Mouse (Mus musculus) hindbrain, embryonic 14.5 days (tissue): ENCODE measurements around the gene Mrps23. TPM values are rescaled to one million over a fixed set of nuclear protein-coding genes. Genes with fewer than 3 reads are reported as not detected.
A peak's percentile ranks its signal among the peaks of the same experiment; 100 is the strongest.

Source experiments
- ATAC-seq: fragments of 200-750 bp; cut with Nextera tagmentation; 2 replicates; pipeline ENCODE4 v1.8.0; 2017; ENCODE audit warnings: moderate number of reproducible peaks, mild to moderate bottlenecking, moderate TSS enrichment, moderate library complexity; ENCODE audit not compliant: low FRiP score
- DNase-seq: peaks from one replicate; pipeline ENCODE4 v3.0.0-alpha.2; 2015; ENCODE audit warnings: low spot score
- H3K27ac ChIP-seq: fragments of 300-500 bp; sonication (generic); 2 replicates; pipeline ENCODE4 v1.5.1; 2014; ENCODE audit warnings: mild to moderate bottlenecking, moderate library complexity
- H3K27me3 ChIP-seq: fragments of 300-500 bp; sonication (generic); 2 replicates; pipeline ENCODE4 v1.6.1; 2014; ENCODE audit warnings: mild to moderate bottlenecking, low read length, mixed read lengths; ENCODE audit not compliant: control insufficient read depth, insufficient read depth
- H3K36me3 ChIP-seq: fragments of 300-500 bp; sonication (generic); replicated peaks from 2 replicates; pipeline ENCODE4 v1.6.1; 2014; ENCODE audit not compliant: control insufficient read depth, insufficient read depth
- H3K4me1 ChIP-seq: fragments of 300-500 bp; sonication (generic); replicated peaks from 2 replicates; pipeline ENCODE4 v1.6.1; 2014; ENCODE audit warnings: antibody characterized with exemption, low read length, mixed read lengths; ENCODE audit not compliant: control insufficient read depth, insufficient read depth
- H3K4me2 ChIP-seq: fragments of 300-500 bp; sonication (generic); replicated peaks from 2 replicates; pipeline ENCODE4 v1.6.1; 2014; ENCODE audit warnings: mild to moderate bottlenecking, moderate library complexity
- H3K4me3 ChIP-seq: fragments of 300-500 bp; sonication (generic); replicated peaks from 2 replicates; pipeline ENCODE4 v1.5.1; 2014; ENCODE audit warnings: mild to moderate bottlenecking, low read length
- H3K9ac ChIP-seq: fragments of 300-500 bp; sonication (generic); 2 replicates; pipeline ENCODE4 v1.6.1; 2014
- H3K9me3 ChIP-seq: fragments of 300-500 bp; sonication (generic); 2 replicates; pipeline ENCODE4 v1.6.1; 2016; ENCODE audit warnings: low read length; ENCODE audit not compliant: control insufficient read depth
- WGBS: fragments of 180-500 bp; shearing (Covaris S2); extraction: QIAGEN DNeasy Blood & Tissue Kit; methylation state at CpG from one replicate; pipeline ENCODE4 v1.1.7; 2014; 5-methylcytosine and 5-hydroxymethylcytosine counted together
- polyA plus RNA-seq: library from polyadenylated mRNA; unstranded; fragments of >200 nt; fragmentation: Nextera tagmentation; extraction: Ambion mirVana; gene quantifications from 2 replicates; pipeline ENCODE4 v1.2.1, GENCODE M21; 2014

Mrps23 gene
- 67.8 and 68.7 TPM in 2 replicates for polyA plus RNA-seq

DNA sequence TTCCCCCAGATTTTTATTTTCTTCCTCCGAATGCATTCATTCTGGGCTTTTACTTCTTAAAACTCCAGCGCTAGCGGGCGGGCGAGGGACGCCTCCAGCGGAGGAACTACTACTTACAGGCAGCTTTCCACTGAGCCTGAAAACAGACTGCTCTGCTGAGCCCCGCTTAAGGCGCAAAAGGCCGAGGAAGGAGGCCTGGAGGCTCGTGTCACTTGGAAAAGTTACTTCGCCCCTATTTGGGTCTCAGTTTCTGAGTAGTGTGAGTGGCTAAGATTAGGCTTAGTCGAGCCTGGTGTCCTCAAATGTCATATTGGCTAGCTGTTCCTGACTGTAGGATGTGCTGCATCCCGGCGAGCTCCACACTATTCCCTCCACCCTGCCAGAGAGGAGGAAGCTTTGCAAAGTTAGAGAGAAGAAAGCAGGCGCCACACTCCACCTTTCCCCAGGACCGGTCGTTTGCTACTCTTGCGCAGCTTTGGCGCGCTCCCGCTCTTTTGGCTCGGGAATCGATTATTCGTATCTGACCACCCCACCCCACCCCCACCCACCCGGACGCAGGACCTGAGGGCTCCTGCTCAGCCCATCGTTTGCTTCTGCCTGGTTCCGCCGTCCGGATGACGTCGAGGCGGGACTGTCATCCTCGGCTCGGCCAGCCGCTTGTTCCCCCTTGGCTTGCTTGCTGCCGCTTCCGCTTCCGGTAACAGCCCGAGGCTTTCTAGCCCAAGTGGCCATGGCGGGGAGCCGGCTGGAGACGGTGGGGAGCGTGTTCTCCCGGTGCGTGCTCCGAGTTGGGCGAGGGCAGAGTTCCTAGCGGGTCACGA, at the start of gene Mrps23:
Gene Mrps23, plus strand, starts transcription at position 677 of the 821 bp plus-strand sequence.
- Histone ChIP-seq H3K9ac (peak within 1 kb of the TSS; percentile 93), H3K27ac (peak within 1 kb of the TSS; percentile 71), H3K4me1 (peaks cover 18% of the 10 kb centered on the region), H3K4me2 (peak within 1 kb of the TSS; percentile 91), H3K4me3 (peak within 1 kb of the TSS; percentile 78), H3K36me3 (peaks cover 20% of the 10 kb centered on the region), H3K27me3 (no peaks in the 10 kb centered on the region), H3K9me3 (no peaks in the 10 kb centered on the region)
- under 1% methylated on average over 51 of the region's 51 CpGs for WGBS
- DNase-seq (peak; percentile 90), ATAC-seq (peak; percentile 93)

DNA sequence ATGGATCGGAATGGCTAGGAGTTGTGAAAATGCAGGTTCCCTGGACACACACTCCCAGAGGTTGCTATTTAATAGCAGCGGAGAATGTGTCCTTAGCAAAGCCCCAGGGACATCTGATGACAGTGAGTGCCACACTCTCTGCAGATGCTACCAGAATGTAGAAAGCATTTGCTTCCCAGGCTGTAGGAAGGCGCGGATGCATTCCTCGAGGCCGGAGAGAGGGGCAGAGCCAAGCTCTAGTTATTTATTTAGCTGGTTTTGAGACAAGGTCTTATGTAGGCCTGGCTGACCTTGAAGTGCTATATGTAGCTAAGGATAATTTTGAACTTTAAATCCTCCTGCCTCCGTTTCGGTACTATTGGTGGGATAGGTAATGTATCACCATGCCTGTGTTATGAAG, 49.7 kb upstream of the Mrps23 start:
- Histone ChIP-seq H3K4me3 (no peak overlapping the region), H3K27ac (peak overlapping the region; percentile 12), H3K4me2 (no peak overlapping the region), H3K27me3 (no peaks in the 10 kb centered on the region), H3K9me3 (no peaks in the 10 kb centered on the region), H3K4me1 (peaks cover 43% of the 10 kb centered on the region), H3K9ac (no peak overlapping the region), H3K36me3 (no peaks in the 10 kb centered on the region)
- DNase-seq = no peak
- WGBS = 56% methylated on average over 8 of the region's 8 CpGs
- ATAC-seq = no peak

DNA sequence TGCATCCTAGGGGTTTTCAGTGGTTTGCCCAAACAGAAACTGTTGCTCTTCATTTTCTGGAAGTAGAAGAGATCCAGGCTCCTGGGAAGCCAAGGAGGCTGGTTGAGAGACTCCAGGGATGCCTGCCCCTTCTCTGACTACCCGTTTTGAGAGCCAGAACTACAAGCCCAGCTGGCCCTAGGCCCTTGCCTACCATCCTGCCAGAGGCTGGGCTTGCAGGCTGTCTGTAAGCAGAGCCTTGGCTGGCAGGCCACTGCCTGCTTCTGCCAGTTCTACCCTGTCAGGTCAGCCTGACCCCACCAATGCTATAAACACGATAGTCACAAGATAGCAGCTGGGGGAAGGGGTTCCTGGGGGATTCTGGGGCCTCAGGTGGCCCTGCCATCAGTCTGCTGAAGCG, 48.7 kb upstream of the Mrps23 start:
- no peak overlapping the region for H3K9ac ChIP-seq
- H3K4me3 ChIP-seq = no peak overlapping the region
- H3K27me3 ChIP-seq = no peaks in the 10 kb centered on the region
- H3K27ac ChIP-seq = peak overlapping the region; percentile 48; the same call in 1 of the 2 replicates
- H3K4me2 ChIP-seq = no peak overlapping the region
- ATAC-seq = no peak
- H3K9me3 ChIP-seq = no peaks in the 10 kb centered on the region
- DNase-seq = no peak
- peaks cover 49% of the 10 kb centered on the region for H3K4me1 ChIP-seq
- H3K36me3 ChIP-seq = no peaks in the 10 kb centered on the region
- 47% methylated on average over 3 of the region's 3 CpGs for WGBS

GRCm38 (mm10) chr11:88155998-88156397, 48.2 kb upstream of the Mrps23 start:
- no peak for DNase-seq
- Histone ChIP-seq H3K36me3 (no peaks in the 10 kb centered on the region), H3K27me3 (no peaks in the 10 kb centered on the region), H3K4me2 (no peak overlapping the region), H3K9me3 (no peaks in the 10 kb centered on the region), H3K4me3 (no peak overlapping the region), H3K9ac (0 out of 2 replicates have a peak overlapping the region, but pooled peaks have one; percentile 1), H3K27ac (peak overlapping the region; percentile 48; the same call in 1 of the 2 replicates), H3K4me1 (peaks cover 55% of the 10 kb centered on the region)
- WGBS = 64% methylated on average over 8 of the region's 8 CpGs
- ATAC-seq = no peak

GRCm38 (mm10) chr11:88156403-88156802, 47.8 kb upstream of the Mrps23 start:
- H3K9me3 ChIP-seq = no peaks in the 10 kb centered on the region
- WGBS = 48% methylated on average over 2 of the region's 2 CpGs
- H3K27ac ChIP-seq = peak overlapping the region; percentile 26; the same call in 1 of the 2 replicates
- no peak for DNase-seq
- H3K27me3 ChIP-seq = no peaks in the 10 kb centered on the region
- H3K4me1 ChIP-seq = peaks cover 54% of the 10 kb centered on the region
- no peaks in the 10 kb centered on the region for H3K36me3 ChIP-seq
- no peak overlapping the region for H3K4me2 ChIP-seq
- ATAC-seq = no peak
- no peak overlapping the region for H3K4me3 ChIP-seq
- 0 out of 2 replicates have a peak overlapping the region, but pooled peaks have one; percentile 1 for H3K9ac ChIP-seq

- WGBS = 73% methylated on average over 5 of the region's 5 CpGs
- Histone ChIP-seq H3K4me1 (peaks cover 48% of the 10 kb centered on the region), H3K36me3 (no peaks in the 10 kb centered on the region), H3K9ac (no peak overlapping the region), H3K9me3 (no peaks in the 10 kb centered on the region), H3K27ac (peak overlapping the region; percentile 26; the same call in 1 of the 2 replicates), H3K4me2 (no peak overlapping the region), H3K27me3 (no peaks in the 10 kb centered on the region), H3K4me3 (no peak overlapping the region)
- no peak for DNase-seq
- no peak for ATAC-seq
Observed at GRCm38 (mm10) chr11:88158842-88159246, 45.3 kb upstream of the Mrps23 start.

DNA sequence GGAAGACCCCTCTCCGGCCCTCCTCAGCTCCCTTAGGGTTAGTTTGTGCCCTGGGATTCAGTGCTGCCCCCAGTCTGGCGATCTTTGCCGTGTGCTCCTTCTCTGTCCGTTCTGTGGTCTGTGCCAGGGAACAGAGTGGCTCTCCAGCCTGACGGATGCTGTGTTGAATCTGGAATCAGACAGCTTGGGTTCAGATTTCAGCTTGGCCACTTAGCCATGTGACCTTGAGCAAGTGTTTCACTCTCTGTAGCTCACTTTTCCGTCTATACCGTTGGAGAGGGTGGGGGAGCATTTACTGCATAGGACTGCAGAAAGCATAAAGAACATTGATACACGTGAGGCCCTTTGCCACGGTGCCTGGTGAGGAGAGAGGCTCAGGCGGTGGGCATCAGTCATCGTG, 44.8 kb upstream of the Mrps23 start:
- no peak for DNase-seq
- no peaks in the 10 kb centered on the region for H3K9me3 ChIP-seq
- H3K4me1 ChIP-seq = peaks cover 43% of the 10 kb centered on the region
- H3K4me2 ChIP-seq = no peak overlapping the region
- no peaks in the 10 kb centered on the region for H3K27me3 ChIP-seq
- 0 out of 2 replicates have a peak overlapping the region, but pooled peaks have one; percentile 26 for H3K27ac ChIP-seq
- WGBS = 69% methylated on average over 11 of the region's 11 CpGs
- no peak for ATAC-seq
- H3K36me3 ChIP-seq = no peaks in the 10 kb centered on the region
- no peak overlapping the region for H3K9ac ChIP-seq
- H3K4me3 ChIP-seq = no peak overlapping the region

GRCm38 (mm10) chr11:88160316-88160715, 43.9 kb upstream of the Mrps23 start:
- Histone ChIP-seq H3K4me1 (peaks cover 46% of the 10 kb centered on the region), H3K4me3 (no peak overlapping the region), H3K4me2 (peak overlapping the region; percentile 69), H3K27ac (peak overlapping the region; percentile 90), H3K27me3 (no peaks in the 10 kb centered on the region), H3K36me3 (no peaks in the 10 kb centered on the region), H3K9me3 (no peaks in the 10 kb centered on the region), H3K9ac (peak overlapping the region; percentile 65; the same call in 1 of the 2 replicates)
- DNase-seq (no peak), ATAC-seq (no peak)
- 42% methylated on average over 5 of the region's 5 CpGs for WGBS

DNA sequence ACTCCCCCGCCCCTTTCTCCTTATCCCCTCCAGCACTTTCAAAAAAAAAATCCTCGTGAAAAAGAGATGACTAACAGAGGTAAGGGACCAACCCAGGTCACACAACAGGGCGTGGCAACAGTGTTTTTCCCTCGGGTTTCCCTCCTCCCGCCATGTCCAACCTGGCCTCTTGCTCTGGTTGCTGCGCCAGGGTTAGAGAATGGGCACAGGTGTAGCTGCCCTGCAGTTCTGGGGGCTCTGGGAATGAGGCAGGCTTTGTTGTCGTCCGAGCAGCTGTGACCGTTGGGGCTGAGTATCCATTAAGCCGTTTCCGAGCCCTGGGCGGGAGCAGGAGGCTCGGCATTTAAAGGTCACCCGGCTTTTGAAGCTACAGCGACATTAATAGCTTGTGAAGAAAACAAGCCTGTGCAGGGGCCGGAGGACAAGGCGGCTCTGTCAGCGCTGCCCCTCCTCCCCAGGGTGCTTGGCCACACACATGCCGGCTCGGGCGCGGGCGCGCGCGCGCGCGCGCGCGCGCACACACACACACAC, 43.1 kb upstream of the Mrps23 start:
- H3K4me3 ChIP-seq = peak overlapping the region; percentile 34
- ATAC-seq (peak; percentile 67), DNase-seq (peak; percentile 75)
- WGBS = 1% methylated on average over 18 of the region's 33 CpGs
- H3K9me3 ChIP-seq = no peaks in the 10 kb centered on the region
- peak overlapping the region; percentile 69 for H3K4me2 ChIP-seq
- H3K4me1 ChIP-seq = peaks cover 40% of the 10 kb centered on the region
- no peaks in the 10 kb centered on the region for H3K27me3 ChIP-seq
- H3K36me3 ChIP-seq = no peaks in the 10 kb centered on the region
- peak overlapping the region; percentile 90 for H3K27ac ChIP-seq
- peak overlapping the region; percentile 65 for H3K9ac ChIP-seq
